Mouse (Mus musculus): ENCODE data around the gene Ovol2. TPM values are rescaled to one million over a fixed set of nuclear protein-coding genes. Genes with fewer than 3 reads are reported as not detected.

Gene Ovol2
- polyA plus RNA-seq, 1 experiment from 2014 or later = 7.5 TPM

DNA sequence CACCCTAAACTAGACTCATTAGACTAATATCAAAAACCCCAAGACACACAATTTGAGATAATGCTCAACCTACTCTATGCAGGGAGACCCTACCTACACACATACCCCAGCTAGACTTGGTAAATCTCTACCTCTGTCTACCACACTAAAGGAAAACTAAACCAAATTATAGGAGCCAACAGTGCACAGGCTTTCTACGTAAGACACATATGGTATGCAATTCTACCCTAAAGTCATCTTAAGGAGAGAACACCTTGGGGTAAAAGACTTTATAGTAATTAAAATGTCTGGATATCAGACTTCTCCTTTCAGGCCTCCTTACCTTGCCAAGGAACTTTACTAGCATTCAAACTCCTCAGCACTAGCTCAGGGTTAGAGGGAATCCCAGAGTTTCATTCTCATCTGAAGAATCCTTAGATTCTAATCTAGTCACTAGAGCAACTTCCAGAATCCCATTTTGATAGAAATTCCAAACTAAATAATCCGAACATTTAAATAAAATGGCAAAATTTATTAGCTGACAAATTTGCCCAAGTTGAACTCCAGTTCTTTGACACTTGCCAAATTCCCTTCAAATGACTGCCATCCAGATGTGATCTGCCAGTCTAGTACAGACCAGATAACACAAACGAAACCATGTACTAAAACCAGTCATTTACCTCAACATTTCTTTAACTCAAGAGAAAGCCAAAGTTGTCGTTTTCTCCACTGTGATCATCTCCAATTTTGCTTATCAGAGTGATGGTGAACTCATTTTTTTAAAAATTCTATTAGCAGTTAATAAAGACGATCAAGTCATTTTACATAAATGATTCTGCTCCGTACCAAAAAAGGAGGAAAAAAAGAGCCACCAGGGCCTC is 63.3 kb downstream of the Ovol2 start:
- H3K4me3 ChIP-seq (ENCODE audit: low read depth, low read length) = peak overlapping the region; percentile 61
- H3K9me3 ChIP-seq (ENCODE audit: control insufficient read depth) = no peaks in the 10 kb centered on the region
- TF ChIP-seq CTCF (IDR thresholded peaks at IDR 0.05; ENCODE audit: low read depth) = no peak
- WGBS = 10% methylated on average over 6 of the region's 6 CpGs
- H3K27me3 ChIP-seq (replicated peaks; ENCODE audit: control insufficient read depth, insufficient read depth, low read length) = no peaks in the 10 kb centered on the region
- peak overlapping the region; percentile 79; the same call in 1 of the 2 replicates for H3K9ac ChIP-seq (ENCODE audit: low read depth, low read length)
- H3K27ac ChIP-seq (ENCODE audit: low read depth, low read length) = peak overlapping the region; percentile 97
- no peaks in the 10 kb centered on the region; the same call in 1 of the 2 replicates for H3K36me3 ChIP-seq (ENCODE audit: control insufficient read depth, insufficient read depth)
- no peak for ATAC-seq
- H3K4me1 ChIP-seq (replicated peaks; ENCODE audit: control insufficient read depth, insufficient read depth, low read length) = peaks cover 6% of the 10 kb centered on the region; the same call in 1 of the 2 replicates
- peak overlapping the region; percentile 80 for H3K4me2 ChIP-seq (replicated peaks; ENCODE audit: low read depth)

DNA sequence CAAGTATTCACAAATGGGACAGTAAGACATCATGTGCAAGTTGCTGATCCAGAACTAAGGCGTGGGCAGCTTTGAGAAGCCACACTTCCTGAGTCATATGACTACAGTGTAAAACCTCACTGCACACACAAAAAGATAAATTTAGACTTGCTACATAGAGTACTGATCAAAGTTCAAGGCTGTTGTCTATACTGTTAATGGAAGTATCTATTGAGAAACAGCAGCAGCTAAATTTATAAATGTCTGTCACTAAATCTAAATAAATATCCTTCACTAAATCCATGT is 64.3 kb downstream of the Ovol2 start:
- peaks cover 6% of the 10 kb centered on the region; the same call in 1 of the 2 replicates for H3K4me1 ChIP-seq (replicated peaks; ENCODE audit: control insufficient read depth, insufficient read depth, low read length)
- H3K9me3 ChIP-seq (ENCODE audit: control insufficient read depth) = no peaks in the 10 kb centered on the region
- no peak overlapping the region for H3K9ac ChIP-seq (ENCODE audit: low read depth, low read length)
- H3K36me3 ChIP-seq (ENCODE audit: control insufficient read depth, insufficient read depth) = no peaks in the 10 kb centered on the region; the same call in 1 of the 2 replicates
- ATAC-seq = no peak
- 18% methylated on average over 1 of the region's 1 CpGs for WGBS
- no peaks in the 10 kb centered on the region for H3K27me3 ChIP-seq (replicated peaks; ENCODE audit: control insufficient read depth, insufficient read depth, low read length)
- TF ChIP-seq CTCF (IDR thresholded peaks at IDR 0.05; ENCODE audit: low read depth) = no peak
- H3K4me3 ChIP-seq (ENCODE audit: low read depth, low read length) = no peak overlapping the region
- H3K4me2 ChIP-seq (replicated peaks; ENCODE audit: low read depth) = peak overlapping the region; percentile 80
- peak overlapping the region; percentile 97; the same call in 1 of the 2 replicates for H3K27ac ChIP-seq (ENCODE audit: low read depth, low read length)

DNA sequence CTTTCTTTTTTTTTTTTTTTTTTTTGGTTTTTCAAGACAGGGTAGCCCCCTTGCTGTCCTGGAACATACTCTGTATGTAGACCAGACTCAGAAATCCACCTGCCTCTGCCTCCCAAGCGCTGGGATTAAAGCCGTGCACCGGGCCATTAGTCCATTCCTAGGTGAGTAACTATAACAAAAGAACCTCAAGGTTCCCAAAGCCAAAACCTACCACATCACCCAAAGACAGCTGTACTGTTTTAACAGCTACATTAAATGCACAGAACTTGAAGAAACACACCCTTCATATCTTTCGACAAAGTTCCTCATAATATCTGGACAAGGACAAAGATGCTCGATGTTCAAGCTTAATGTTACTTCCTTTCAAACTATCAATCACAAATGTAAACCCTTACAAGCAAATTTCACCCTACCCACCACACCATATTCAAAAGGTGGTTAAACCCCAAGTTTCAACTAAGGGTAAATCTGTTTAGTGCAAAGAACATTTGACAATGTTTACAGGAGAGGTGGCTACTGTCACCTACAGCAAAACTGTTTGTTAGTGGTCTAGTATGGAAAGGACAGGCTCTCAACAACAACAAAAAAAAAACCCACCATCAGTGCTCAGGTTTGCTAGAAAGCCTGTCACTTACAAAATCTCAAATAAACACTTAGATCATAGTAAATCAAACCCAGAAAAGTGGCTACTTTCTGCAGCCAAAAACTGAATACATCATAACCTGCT is 64.8 kb downstream of the Ovol2 start:
- Histone ChIP-seq H3K27me3 (replicated peaks; ENCODE audit: control insufficient read depth, insufficient read depth, low read length) (no peaks in the 10 kb centered on the region), H3K9me3 (ENCODE audit: control insufficient read depth) (no peaks in the 10 kb centered on the region), H3K27ac (ENCODE audit: low read depth, low read length) (peak overlapping the region; percentile 35; the same call in 1 of the 2 replicates), H3K4me1 (replicated peaks; ENCODE audit: control insufficient read depth, insufficient read depth, low read length) (peaks cover 6% of the 10 kb centered on the region; the same call in 1 of the 2 replicates), H3K4me2 (replicated peaks; ENCODE audit: low read depth) (peak overlapping the region; percentile 80), H3K9ac (ENCODE audit: low read depth, low read length) (no peak overlapping the region), H3K36me3 (ENCODE audit: control insufficient read depth, insufficient read depth) (no peaks in the 10 kb centered on the region; the same call in 1 of the 2 replicates), H3K4me3 (ENCODE audit: low read depth, low read length) (no peak overlapping the region)
- no peak for ATAC-seq
- WGBS = 30% methylated on average over 5 of the region's 5 CpGs
- no peak for TF ChIP-seq CTCF (IDR thresholded peaks at IDR 0.05; ENCODE audit: low read depth)

DNA sequence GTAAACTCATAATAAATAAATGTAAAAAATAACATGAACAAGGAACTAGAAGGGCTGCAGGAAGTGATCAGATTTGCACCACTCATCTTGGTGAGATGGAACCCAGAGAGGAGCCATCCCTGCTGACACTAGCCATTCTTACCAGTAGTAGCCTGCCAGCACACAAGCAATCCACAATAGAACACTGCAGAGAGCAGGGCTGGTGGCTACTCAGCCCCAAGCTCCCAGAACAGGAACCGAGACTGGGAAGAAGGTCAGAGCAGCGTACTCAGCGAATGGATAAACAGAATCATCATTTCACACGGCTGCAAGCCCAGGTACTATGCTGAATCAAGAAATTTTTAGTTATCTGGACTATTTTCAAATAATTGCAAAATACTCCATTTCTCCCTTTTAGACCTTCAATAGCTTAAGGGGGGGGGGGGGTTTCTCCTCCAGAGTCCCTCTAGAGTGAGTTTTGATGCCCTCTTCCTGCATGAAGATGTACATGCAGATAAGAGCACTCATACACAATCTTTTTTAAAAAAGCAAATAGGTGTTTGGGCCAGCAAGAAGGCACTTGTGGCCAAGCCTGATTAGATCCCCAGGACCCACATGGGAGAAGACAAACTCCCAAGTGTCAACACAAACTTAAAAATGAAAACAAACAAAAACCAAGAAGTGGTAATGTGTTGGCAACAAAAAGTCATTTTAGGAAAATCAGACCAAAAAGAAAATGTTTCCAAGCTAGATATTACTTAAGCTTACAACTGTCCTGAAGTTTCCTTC is 65.8 kb downstream of the Ovol2 start:
- no peak overlapping the region for H3K27ac ChIP-seq (ENCODE audit: low read depth, low read length)
- H3K9me3 ChIP-seq (ENCODE audit: control insufficient read depth) = no peaks in the 10 kb centered on the region

DNA sequence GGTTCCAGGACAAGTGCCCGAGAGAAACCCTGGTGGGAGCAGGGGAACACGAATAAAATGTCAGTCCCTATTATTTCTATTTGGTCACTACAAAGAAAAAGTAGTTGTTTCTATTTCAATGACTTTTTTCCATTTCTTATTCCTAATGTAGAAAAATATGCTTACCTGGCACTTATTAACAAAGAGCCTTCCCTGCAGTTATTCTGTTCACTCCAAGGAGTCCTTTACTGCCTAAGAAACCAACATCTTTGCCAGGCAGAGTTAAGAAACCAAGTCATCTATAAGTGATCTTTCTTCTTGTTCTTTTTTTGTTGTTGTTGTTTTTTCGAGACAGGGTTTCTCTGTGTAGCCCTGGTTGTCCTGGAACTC is 66.8 kb downstream of the Ovol2 start:
- no peaks in the 10 kb centered on the region for H3K9me3 ChIP-seq (ENCODE audit: control insufficient read depth)
- no peak overlapping the region for H3K27ac ChIP-seq (ENCODE audit: low read depth, low read length)
- TF ChIP-seq CTCF (IDR thresholded peaks at IDR 0.05; ENCODE audit: low read depth) = no peak
- 0 out of 2 replicates have a peak, but pooled peaks cover 11% of the 10 kb centered on the region for H3K36me3 ChIP-seq (ENCODE audit: control insufficient read depth, insufficient read depth)
- H3K4me2 ChIP-seq (replicated peaks; ENCODE audit: low read depth) = no peak overlapping the region
- H3K4me1 ChIP-seq (replicated peaks; ENCODE audit: control insufficient read depth, insufficient read depth, low read length) = peaks cover 6% of the 10 kb centered on the region; the same call in 1 of the 2 replicates
- no peak overlapping the region for H3K9ac ChIP-seq (ENCODE audit: low read depth, low read length)
- H3K27me3 ChIP-seq (replicated peaks; ENCODE audit: control insufficient read depth, insufficient read depth, low read length) = no peaks in the 10 kb centered on the region
- no peak overlapping the region for H3K4me3 ChIP-seq (ENCODE audit: low read depth, low read length)
- no peak for ATAC-seq
- whole genome bisulfite sequencing = 54% methylated on average over 3 of the region's 3 CpGs

More for the DNA sequence above, 65.8 kb downstream of the Ovol2 start:
- H3K4me1 ChIP-seq (replicated peaks; ENCODE audit: control insufficient read depth, insufficient read depth, low read length) = peaks cover 6% of the 10 kb centered on the region; the same call in 1 of the 2 replicates
- no peaks in the 10 kb centered on the region for H3K27me3 ChIP-seq (replicated peaks; ENCODE audit: control insufficient read depth, insufficient read depth, low read length)
- 0 out of 2 replicates have a peak, but pooled peaks cover 5% of the 10 kb centered on the region for H3K36me3 ChIP-seq (ENCODE audit: control insufficient read depth, insufficient read depth)
- ATAC-seq = no peak
- 26% methylated on average over 4 of the region's 4 CpGs for WGBS
- H3K4me3 ChIP-seq (ENCODE audit: low read depth, low read length) = no peak overlapping the region
- TF ChIP-seq CTCF (IDR thresholded peaks at IDR 0.05; ENCODE audit: low read depth) = no peak
- H3K4me2 ChIP-seq (replicated peaks; ENCODE audit: low read depth) = no peak overlapping the region
- no peak overlapping the region for H3K9ac ChIP-seq (ENCODE audit: low read depth, low read length)

Data from intestine, postnatal 0 days (tissue).